Mouse (Mus musculus) stomach, postnatal 0 days (tissue): Measurements from ENCODE around the gene Car5a. TPM values are rescaled to one million over a fixed set of nuclear protein-coding genes. Genes with fewer than 3 reads are reported as not detected.

Experiments
- ATAC-seq: fragments of 200-750 bp; cut with Nextera tagmentation; 2 replicates; pipeline ENCODE4 v1.8.0; 2017; ENCODE audit not compliant: low FRiP score, low TSS enrichment
- DNase-seq: peaks from one replicate; pipeline ENCODE4 v3.0.0-alpha.2; 2016; ENCODE audit warnings: low spot score
- H3K27ac ChIP-seq: fragments of 300-500 bp; sonication (generic); replicated peaks from 2 replicates; pipeline ENCODE4 v1.5.1; 2014; ENCODE audit warnings: mild to moderate bottlenecking, control low read depth
- H3K27me3 ChIP-seq: fragments of 300-500 bp; sonication (generic); 2 replicates; pipeline ENCODE4 v1.6.1; 2014; ENCODE audit warnings: low read length; ENCODE audit not compliant: control insufficient read depth, insufficient read depth
- H3K36me3 ChIP-seq: fragments of 300-500 bp; sonication (generic); 2 replicates; pipeline ENCODE4 v1.6.1; 2014; ENCODE audit warnings: low read length, mixed read lengths; ENCODE audit not compliant: control insufficient read depth, insufficient read depth
- H3K4me1 ChIP-seq: fragments of 300-500 bp; sonication (generic); replicated peaks from 2 replicates; pipeline ENCODE4 v1.6.1; 2014; ENCODE audit warnings: antibody characterized with exemption; ENCODE audit not compliant: control insufficient read depth, insufficient read depth
- H3K4me2 ChIP-seq: fragments of 300-500 bp; sonication (generic); replicated peaks from 2 replicates; pipeline ENCODE4 v1.6.1; 2014; ENCODE audit warnings: low read depth, mild to moderate bottlenecking, control low read depth, moderate library complexity
- H3K4me3 ChIP-seq: fragments of 300-500 bp; sonication (generic); 2 replicates; pipeline ENCODE4 v1.5.1; 2014; ENCODE audit warnings: low read depth, low read length, control low read depth
- H3K9ac ChIP-seq: fragments of 300-500 bp; sonication (generic); 2 replicates; pipeline ENCODE4 v1.6.1; 2014; ENCODE audit warnings: mild to moderate bottlenecking, low read length, control low read depth, mixed read lengths
- H3K9me3 ChIP-seq: fragments of 300-500 bp; sonication (generic); 2 replicates; pipeline ENCODE4 v1.6.1; 2016; ENCODE audit warnings: low read length; ENCODE audit not compliant: control insufficient read depth
- CTCF ChIP-seq: IDR thresholded peaks from 2 replicates; pipeline ENCODE4 v1.5.1; 2016; ENCODE audit warnings: antibody characterized with exemption, low read depth, mild to moderate bottlenecking, moderate library complexity
- EP300 ChIP-seq: optimal IDR thresholded peaks from 2 replicates; pipeline ENCODE3; 2016; ENCODE audit warnings: antibody characterized with exemption
- WGBS: fragments of 180-500 bp; shearing (Covaris S2); extraction: QIAGEN DNeasy Blood & Tissue Kit; methylation state at CpG from one replicate; pipeline ENCODE4 v1.1.7; 2014; 5-methylcytosine and 5-hydroxymethylcytosine counted together
- polyA plus RNA-seq: library from polyadenylated mRNA; unstranded; fragments of >200 nt; fragmentation: Nextera tagmentation; extraction: Ambion mirVana; gene quantifications from 2 replicates; pipeline ENCODE4 v1.2.1, GENCODE M21; 2015

The Car5a gene
- polyA plus RNA-seq, 1 experiment from 2014 or later = 0.30 TPM

GRCm38 (mm10) chr8:121905420-121905819 is 39.3 kb downstream of the Car5a start:
- Histone ChIP-seq H3K9me3 (no peaks in the 10 kb centered on the region), H3K27me3 (no peaks in the 10 kb centered on the region), H3K4me3 (peak overlapping the region; percentile 73; the same call in 1 of the 2 replicates), H3K4me2 (peak overlapping the region; percentile 99), H3K36me3 (no peaks in the 10 kb centered on the region), H3K9ac (peak overlapping the region; percentile 45; the same call in 1 of the 2 replicates), H3K4me1 (peaks cover 3% of the 10 kb centered on the region), H3K27ac (no peak overlapping the region)
- no peak for DNase-seq
- WGBS = 50% methylated on average over 1 of the region's 1 CpGs
- TF ChIP-seq CTCF = no peak
- no peak for TF ChIP-seq EP300
- ATAC-seq = no peak

- H3K9me3 ChIP-seq = no peaks in the 10 kb centered on the region
- TF ChIP-seq CTCF (no peak), EP300 (no peak)
- DNase-seq (no peak), ATAC-seq (no peak)
- 85% methylated on average over 9 of the region's 9 CpGs for WGBS
- no peak overlapping the region for H3K9ac ChIP-seq
- peaks cover 3% of the 10 kb centered on the region for H3K4me1 ChIP-seq
- H3K27ac ChIP-seq = no peak overlapping the region
- H3K27me3 ChIP-seq = no peaks in the 10 kb centered on the region
- no peaks in the 10 kb centered on the region for H3K36me3 ChIP-seq
- no peak overlapping the region for H3K4me3 ChIP-seq
- no peak overlapping the region; the same call in 1 of the 2 replicates for H3K4me2 ChIP-seq
These were observed 39.7 kb downstream of the Car5a start for GRCm38 (mm10) chr8:121904999-121905398.

DNA sequence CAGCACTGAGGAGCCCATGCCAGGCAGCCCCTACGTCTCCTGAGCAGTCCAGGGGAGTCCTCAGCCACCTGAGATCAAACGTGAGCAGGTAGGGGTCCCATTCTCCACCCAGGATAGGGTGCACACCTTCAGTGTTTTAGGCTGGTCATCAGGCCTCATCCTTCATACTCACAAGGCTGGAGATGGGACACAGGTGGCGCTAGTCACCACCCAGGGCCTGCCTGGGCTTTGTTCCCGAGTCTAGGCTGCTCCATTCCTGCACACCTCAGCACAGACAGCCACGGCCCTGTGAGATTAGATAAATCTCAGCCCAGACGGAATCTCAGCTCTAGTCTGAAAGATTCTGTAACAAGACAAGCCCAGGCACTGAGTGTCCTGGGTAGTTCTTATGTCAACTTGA is 40.7 kb downstream of the Car5a start:
- WGBS = 57% methylated on average over 6 of the region's 6 CpGs
- H3K4me2 ChIP-seq = no peak overlapping the region
- H3K4me3 ChIP-seq = no peak overlapping the region
- ATAC-seq (no peak), DNase-seq (no peak)
- H3K9ac ChIP-seq = no peak overlapping the region
- H3K27ac ChIP-seq = no peak overlapping the region
- H3K27me3 ChIP-seq = no peaks in the 10 kb centered on the region
- peaks cover 5% of the 10 kb centered on the region for H3K4me1 ChIP-seq
- no peaks in the 10 kb centered on the region for H3K36me3 ChIP-seq
- H3K9me3 ChIP-seq = no peaks in the 10 kb centered on the region
- peak; percentile 46 for TF ChIP-seq CTCF
- no peak for TF ChIP-seq EP300

- ATAC-seq (no peak), DNase-seq (peak; percentile 44)
- 33% methylated on average over 8 of the region's 8 CpGs for WGBS
- no peaks in the 10 kb centered on the region for H3K36me3 ChIP-seq
- H3K4me1 ChIP-seq = peaks cover 16% of the 10 kb centered on the region
- TF ChIP-seq EP300 = no peak
- TF ChIP-seq CTCF = no peak
- no peaks in the 10 kb centered on the region for H3K27me3 ChIP-seq
- H3K27ac ChIP-seq = 0 out of 2 replicates have a peak overlapping the region, but pooled peaks have one; percentile 24
- H3K9me3 ChIP-seq = no peaks in the 10 kb centered on the region
- 0 out of 2 replicates have a peak overlapping the region, but pooled peaks have one; percentile 35 for H3K9ac ChIP-seq
- H3K4me3 ChIP-seq = no peak overlapping the region
- H3K4me2 ChIP-seq = no peak overlapping the region
These were observed 43.0 kb downstream of the Car5a start for GRCm38 (mm10) chr8:121901498-121902236.

DNA sequence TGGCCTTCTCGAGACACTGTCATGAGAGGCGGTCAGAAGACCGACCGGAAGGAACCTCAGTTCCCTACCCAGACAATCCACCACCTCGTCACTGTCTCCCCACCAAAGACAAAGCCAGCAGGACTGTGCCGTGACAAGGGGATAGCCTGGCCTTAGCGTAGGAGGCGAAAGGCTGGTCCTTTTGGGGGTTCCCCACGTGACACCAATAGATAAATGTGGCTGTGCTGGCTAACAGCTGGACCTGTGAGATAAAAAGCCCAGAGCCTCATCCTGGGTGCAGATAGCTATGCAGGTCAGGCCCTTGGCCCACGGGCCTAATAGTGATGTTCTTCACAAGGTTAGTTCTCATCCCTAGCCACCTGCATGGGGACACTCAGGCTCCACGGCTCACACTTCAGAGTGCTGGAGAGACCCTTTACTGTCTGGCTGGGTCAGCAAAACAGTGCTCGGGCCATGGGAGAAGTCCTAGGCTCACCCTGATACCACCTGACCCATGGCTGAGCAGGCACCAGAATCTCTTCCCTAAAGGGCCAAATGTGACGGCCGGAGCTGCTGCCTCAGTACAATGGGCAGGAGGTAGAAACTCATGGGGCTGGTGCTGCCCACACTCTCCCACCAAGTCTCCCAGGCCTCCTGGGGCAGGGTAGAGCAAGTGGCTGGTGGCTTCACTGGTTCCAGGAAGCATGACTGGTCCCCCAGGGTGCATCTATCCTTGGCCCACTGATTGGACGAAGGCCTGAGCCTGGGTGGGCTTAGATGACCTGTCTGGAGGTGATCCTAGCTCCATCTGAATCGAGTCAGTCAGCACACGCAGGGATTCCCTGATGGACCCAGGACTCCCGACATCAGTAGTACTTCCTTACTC is 45.3 kb downstream of the Car5a start:
- Histone ChIP-seq H3K4me1 (peaks cover 16% of the 10 kb centered on the region), H3K9ac (peak overlapping the region; percentile 31; the same call in 1 of the 2 replicates), H3K36me3 (no peaks in the 10 kb centered on the region), H3K9me3 (no peaks in the 10 kb centered on the region), H3K4me2 (peak overlapping the region; percentile 21; the same call in 1 of the 2 replicates), H3K4me3 (no peak overlapping the region), H3K27ac (peak overlapping the region; percentile 90), H3K27me3 (no peaks in the 10 kb centered on the region)
- DNase-seq = no peak
- no peak for ATAC-seq
- 82% methylated on average over 18 of the region's 18 CpGs for WGBS
- TF ChIP-seq EP300 (no peak), CTCF (no peak)
